Mouse (Mus musculus) hindbrain, embryonic 16.5 days (tissue): ENCODE data around the gene Clgn. TPM values are rescaled to one million over a fixed set of nuclear protein-coding genes. Genes with fewer than 3 reads are reported as not detected.
A peak's percentile ranks its signal among the peaks of the same experiment; 100 is the strongest.

Source experiments
- ATAC-seq: fragments of 200-750 bp; cut with Nextera tagmentation; 2 replicates; pipeline ENCODE4 v1.8.0; 2017; ENCODE audit warnings: moderate TSS enrichment, moderate library complexity
- H3K27ac ChIP-seq: fragments of 300-500 bp; sonication (generic); 2 replicates; pipeline ENCODE4 v1.5.1; 2014; ENCODE audit warnings: low read depth, mild to moderate bottlenecking, control low read depth, low read length, moderate library complexity
- H3K27me3 ChIP-seq: fragments of 300-500 bp; sonication (generic); replicated peaks from 2 replicates; pipeline ENCODE4 v1.6.1; 2014; ENCODE audit warnings: low read length; ENCODE audit not compliant: control insufficient read depth, insufficient read depth
- H3K36me3 ChIP-seq: fragments of 300-500 bp; sonication (generic); 2 replicates; pipeline ENCODE4 v1.6.1; 2014; ENCODE audit warnings: mild to moderate bottlenecking, low read length, moderate library complexity, mixed read lengths; ENCODE audit not compliant: control insufficient read depth, insufficient read depth
- H3K4me1 ChIP-seq: fragments of 300-500 bp; sonication (generic); 2 replicates; pipeline ENCODE4 v1.6.1; 2014; ENCODE audit warnings: low read depth, low read length; ENCODE audit not compliant: control insufficient read depth, insufficient read depth
- H3K4me2 ChIP-seq: fragments of 300-500 bp; sonication (generic); 2 replicates; pipeline ENCODE4 v1.6.1; 2014; ENCODE audit warnings: mild to moderate bottlenecking, low read length, control low read depth, moderate library complexity
- H3K4me3 ChIP-seq: fragments of 300-500 bp; sonication (generic); 2 replicates; pipeline ENCODE4 v1.5.1; 2014; ENCODE audit warnings: mild to moderate bottlenecking, low read length, control low read depth, moderate library complexity
- H3K9ac ChIP-seq: fragments of 300-500 bp; sonication (generic); 2 replicates; pipeline ENCODE4 v1.6.1; 2014; ENCODE audit warnings: low read depth, mild to moderate bottlenecking, control low read depth, low read length, moderate library complexity
- H3K9me3 ChIP-seq: fragments of 300-500 bp; sonication (generic); 2 replicates; pipeline ENCODE4 v1.6.1; 2014; ENCODE audit warnings: mild to moderate bottlenecking, low read length, moderate library complexity; ENCODE audit not compliant: control insufficient read depth
- WGBS: fragments of 180-500 bp; shearing (Covaris S2); extraction: QIAGEN DNeasy Blood & Tissue Kit; methylation state at CpG from one replicate; pipeline ENCODE4 v1.1.7; 2014; 5-methylcytosine and 5-hydroxymethylcytosine counted together
- polyA plus RNA-seq: library from polyadenylated mRNA; unstranded; fragments of >200 nt; fragmentation: Nextera tagmentation; extraction: Ambion mirVana; gene quantifications from 2 replicates; pipeline ENCODE4 v1.2.1, GENCODE M21; 2015

Clgn gene
- polyA plus RNA-seq, 1 experiment from 2014 or later, result 17.0 TPM

DNA sequence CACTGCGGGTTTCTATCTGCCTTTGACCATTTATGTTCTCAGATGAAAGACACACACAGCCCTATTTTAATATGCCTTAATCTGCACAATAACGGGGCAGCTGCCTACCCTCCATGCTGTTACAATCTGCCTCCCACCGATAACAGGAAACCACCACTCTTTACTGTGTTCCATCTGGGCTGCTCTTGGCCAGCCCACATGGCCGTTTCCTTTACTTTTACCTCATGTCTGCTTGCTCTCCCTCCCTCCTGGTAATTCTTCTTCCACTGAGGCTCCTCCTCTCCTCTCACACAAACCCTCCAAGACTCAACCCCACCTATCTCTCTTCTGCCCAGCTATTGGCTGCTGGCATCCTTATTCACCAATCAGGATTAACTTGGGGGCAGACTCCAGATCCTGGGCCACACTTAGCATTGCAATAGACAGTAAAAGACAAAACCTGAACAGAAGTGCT is 39.4 kb downstream of the Clgn start:
- no peaks in the 10 kb centered on the region for H3K4me1 ChIP-seq
- H3K9ac ChIP-seq, result no peak overlapping the region
- WGBS, result 73% methylated on average over 4 of the region's 4 CpGs
- H3K9me3 ChIP-seq, result no peaks in the 10 kb centered on the region
- ATAC-seq, result no peak
- H3K27me3 ChIP-seq, result no peaks in the 10 kb centered on the region
- H3K4me3 ChIP-seq, result no peak overlapping the region
- H3K27ac ChIP-seq, result no peak overlapping the region
- peaks cover 5% of the 10 kb centered on the region for H3K36me3 ChIP-seq
- H3K4me2 ChIP-seq, result no peak overlapping the region

GRCm38 (mm10) chr8:83437077-83437476 is 47.4 kb downstream of the Clgn start:
- 79% methylated on average over 1 of the region's 1 CpGs for WGBS
- H3K9me3 ChIP-seq, result no peaks in the 10 kb centered on the region
- no peak for ATAC-seq
- H3K9ac ChIP-seq, result no peak overlapping the region
- H3K36me3 ChIP-seq, result peaks cover 9% of the 10 kb centered on the region
- H3K4me3 ChIP-seq, result no peak overlapping the region
- no peak overlapping the region for H3K4me2 ChIP-seq
- no peaks in the 10 kb centered on the region for H3K27me3 ChIP-seq
- peaks cover 11% of the 10 kb centered on the region for H3K4me1 ChIP-seq
- no peak overlapping the region for H3K27ac ChIP-seq

- Histone ChIP-seq H3K4me1 (peaks cover 11% of the 10 kb centered on the region), H3K27ac (peak overlapping the region; percentile 95), H3K4me2 (peak overlapping the region; percentile 54), H3K9me3 (no peaks in the 10 kb centered on the region), H3K4me3 (peak overlapping the region; percentile 94), H3K27me3 (no peaks in the 10 kb centered on the region), H3K9ac (peak overlapping the region; percentile 99), H3K36me3 (peaks cover under 1% of the 10 kb centered on the region; the same call in 1 of the 2 replicates)
- no peak for ATAC-seq
- WGBS, result under 1% methylated on average over 24 of the region's 29 CpGs
Observed at GRCm38 (mm10) chr8:83441656-83442242, 52.1 kb downstream of the Clgn start.

DNA sequence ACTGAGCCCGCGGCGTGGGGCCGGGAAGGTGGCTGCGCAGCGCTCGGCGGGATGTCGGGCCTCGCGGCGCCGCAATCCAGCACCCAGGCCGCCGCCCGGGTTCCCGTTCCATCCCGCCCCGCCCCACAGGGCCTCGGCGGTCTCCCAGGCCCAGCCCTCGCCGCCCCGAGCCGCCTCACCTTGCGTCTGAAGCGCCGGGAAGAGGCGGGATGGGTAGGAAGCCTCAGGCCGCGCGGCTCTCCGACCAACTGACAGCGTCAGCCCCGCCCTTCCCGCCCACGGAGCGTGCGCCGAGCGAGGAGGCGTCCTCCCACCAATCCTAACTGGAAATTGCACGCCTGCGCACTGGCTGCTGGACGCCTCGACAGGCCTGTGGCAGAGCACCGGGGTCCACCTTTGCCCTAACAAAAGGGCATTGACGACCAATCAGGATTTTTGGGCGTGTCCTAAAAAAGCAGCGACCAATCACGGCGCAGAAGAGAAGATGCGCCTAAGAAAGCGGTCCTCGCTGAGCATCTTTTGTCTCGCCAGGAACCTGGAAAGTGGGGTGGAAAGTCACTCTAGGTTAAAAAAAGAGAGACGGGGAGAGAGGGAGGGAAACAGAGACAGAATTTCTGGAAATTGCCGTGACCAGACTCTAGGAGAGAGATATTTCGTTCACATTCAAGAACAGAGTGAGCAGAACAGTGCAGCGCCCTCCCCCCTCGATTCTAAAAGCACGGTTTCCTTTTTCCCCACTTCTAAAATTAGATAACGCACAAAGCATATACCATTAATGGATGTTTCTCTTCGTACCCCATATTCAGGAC is 52.8 kb downstream of the Clgn start:
- Histone ChIP-seq H3K9ac (peak overlapping the region; percentile 99), H3K4me2 (peak overlapping the region; percentile 64), H3K4me3 (peak overlapping the region; percentile 94), H3K36me3 (no peaks in the 10 kb centered on the region), H3K27ac (peak overlapping the region; percentile 95), H3K27me3 (no peaks in the 10 kb centered on the region), H3K9me3 (no peaks in the 10 kb centered on the region), H3K4me1 (peaks cover 11% of the 10 kb centered on the region)
- WGBS, result under 1% methylated on average over 48 of the region's 64 CpGs
- ATAC-seq, result peak; percentile 100

- Histone ChIP-seq H3K27me3 (no peaks in the 10 kb centered on the region), H3K9me3 (no peaks in the 10 kb centered on the region)
- WGBS, result 20% methylated on average over 5 of the region's 5 CpGs
Observed at GRCm38 (mm10) chr8:83443052-83443400, 53.4 kb downstream of the Clgn start.

GRCm38 (mm10) chr8:83449960-83450359 is 60.3 kb downstream of the Clgn start:
- WGBS, result 71% methylated on average over 1 of the region's 1 CpGs
- H3K27ac ChIP-seq, result no peak overlapping the region
- H3K4me3 ChIP-seq, result no peak overlapping the region
- no peak overlapping the region for H3K4me2 ChIP-seq
- no peak overlapping the region for H3K9ac ChIP-seq
- no peak for ATAC-seq
- H3K27me3 ChIP-seq, result no peaks in the 10 kb centered on the region
- H3K9me3 ChIP-seq, result no peaks in the 10 kb centered on the region
- H3K36me3 ChIP-seq, result no peaks in the 10 kb centered on the region
- H3K4me1 ChIP-seq, result no peaks in the 10 kb centered on the region

More at GRCm38 (mm10) chr8:83443052-83443400, 53.4 kb downstream of the Clgn start:
- Histone ChIP-seq H3K9ac (peak overlapping the region; percentile 59), H3K4me2 (peak overlapping the region; percentile 64), H3K27ac (peak overlapping the region; percentile 79), H3K36me3 (no peaks in the 10 kb centered on the region), H3K4me3 (peak overlapping the region; percentile 94), H3K4me1 (peaks cover 11% of the 10 kb centered on the region)
- ATAC-seq, result no peak

DNA sequence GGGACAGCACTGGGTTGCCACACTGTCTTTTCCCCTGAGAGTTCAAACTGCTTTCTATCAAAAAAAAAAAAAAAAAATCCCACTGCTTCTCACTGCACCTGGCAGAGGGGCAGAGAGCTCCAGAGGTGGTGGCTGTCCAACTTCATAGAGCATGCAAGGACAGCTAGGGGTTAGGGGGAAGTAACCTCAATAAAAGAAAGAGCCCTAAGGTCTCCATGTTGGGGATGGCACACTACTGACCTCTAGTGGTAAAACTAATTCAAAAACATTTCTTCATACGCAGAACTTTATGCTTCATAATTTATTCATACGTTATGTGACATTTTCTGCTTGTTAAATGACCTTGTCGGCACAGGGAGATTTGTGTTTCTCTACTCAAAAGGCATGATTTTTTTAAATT is 61.4 kb downstream of the Clgn start:
- Histone ChIP-seq H3K4me2 (no peak overlapping the region), H3K4me1 (no peaks in the 10 kb centered on the region), H3K27ac (no peak overlapping the region), H3K27me3 (no peaks in the 10 kb centered on the region), H3K36me3 (no peaks in the 10 kb centered on the region), H3K9me3 (no peaks in the 10 kb centered on the region), H3K9ac (no peak overlapping the region), H3K4me3 (no peak overlapping the region)
- no peak for ATAC-seq
- WGBS, result 12% methylated on average over 3 of the region's 3 CpGs

GRCm38 (mm10) chr8:83457121-83457520 is 67.5 kb downstream of the Clgn start:
- Histone ChIP-seq H3K27ac (no peak overlapping the region), H3K4me2 (no peak overlapping the region), H3K4me1 (no peaks in the 10 kb centered on the region), H3K9me3 (no peaks in the 10 kb centered on the region), H3K36me3 (no peaks in the 10 kb centered on the region), H3K27me3 (no peaks in the 10 kb centered on the region), H3K9ac (no peak overlapping the region), H3K4me3 (no peak overlapping the region)
- no peak for ATAC-seq
- 48% methylated on average over 6 of the region's 6 CpGs for WGBS

DNA sequence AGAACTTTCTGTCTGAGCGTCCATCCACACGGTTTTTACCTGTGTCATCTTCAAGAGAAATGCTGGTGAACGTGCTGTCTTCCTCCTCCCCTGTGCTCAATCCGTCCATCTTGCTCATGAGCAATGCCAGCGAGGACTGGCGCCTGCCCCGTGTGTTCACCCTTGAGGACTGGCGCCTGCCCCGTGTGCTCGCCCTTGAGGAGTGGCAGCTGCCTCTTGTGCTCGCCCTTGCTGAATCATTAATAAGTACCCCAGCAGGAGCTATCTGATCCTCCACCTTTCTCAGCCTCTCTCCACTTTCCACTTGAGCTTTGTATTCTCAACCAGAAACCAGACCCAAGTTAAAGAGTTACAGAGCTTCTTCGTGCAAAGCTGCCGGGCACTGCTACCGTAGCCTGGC is 68.6 kb downstream of the Clgn start, which contains the start of gene Scoc:
Scoc (minus strand) TSS at position 170 of the 400 bp plus-strand sequence.
- no peak for ATAC-seq
- H3K4me3 ChIP-seq, result no peak within 1 kb of the TSS
- 80% methylated on average over 14 of the region's 14 CpGs for WGBS

More for the DNA sequence above, 68.6 kb downstream of the Clgn start, which contains the start of gene Scoc:
- Histone ChIP-seq H3K4me2 (no peak within 1 kb of the TSS), H3K27me3 (no peaks in the 10 kb centered on the region), H3K4me1 (no peaks in the 10 kb centered on the region), H3K9ac (no peak within 1 kb of the TSS), H3K9me3 (no peaks in the 10 kb centered on the region), H3K36me3 (no peaks in the 10 kb centered on the region), H3K27ac (no peak within 1 kb of the TSS)
